Mouse (Mus musculus): ENCODE data around the gene Mtss1l. TPM values are rescaled to one million over a fixed set of nuclear protein-coding genes. Genes with fewer than 3 reads are reported as not detected.

Mtss1l gene
- total and polyA plus RNA-seq, 3 experiments: 38.8 to 39.7 (median 39.6) TPM

DNA sequence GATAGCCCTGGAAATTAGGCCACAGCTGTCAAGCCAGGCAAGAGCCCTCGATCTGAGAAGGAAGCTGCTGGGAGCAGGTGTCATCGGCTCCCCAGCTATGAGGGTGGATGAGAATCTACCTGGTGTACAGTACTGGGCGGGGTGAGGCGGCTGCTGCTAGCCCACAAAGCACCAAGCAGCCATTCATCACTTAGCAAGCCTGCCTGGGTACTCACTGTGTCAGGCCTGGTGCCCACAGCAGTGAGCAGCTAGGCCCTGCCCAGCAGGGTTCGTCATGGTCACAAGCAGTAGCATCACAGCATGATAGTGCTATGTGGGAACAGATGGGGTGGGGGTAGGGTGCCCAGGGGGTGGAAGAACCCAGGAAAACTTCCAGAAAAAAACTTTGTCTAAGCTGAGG, 25.8 kb upstream of the Mtss1l start:
- 90% methylated on average over 5 of the region's 5 CpGs for WGBS
- DNase-seq: no peak
- intact Hi-C loops (cut with DNase I): no loop called here
- TF ChIP-seq EP300 (IDR thresholded peaks at IDR 0.05; ENCODE audit: insufficient read depth, low read depth, low read length) (no peak), POLR2A (IDR thresholded peaks at IDR 0.05; ENCODE audit: insufficient read depth, low read depth, low read length) (no peak), CTCF (IDR thresholded peaks at IDR 0.05) (no peak)
- no peak overlapping the region for H3K9ac ChIP-seq (ENCODE audit: low read depth, low read length)
- no peaks in the 10 kb centered on the region for H3K79me2 ChIP-seq (replicated peaks; ENCODE audit: control insufficient read depth, insufficient read depth, low read length)
- H3K4me1 ChIP-seq (ENCODE audit: control insufficient read depth, insufficient read depth, low read length): peaks cover 1% of the 10 kb centered on the region; the same call in 1 of the 2 replicates
- H3K4me3 ChIP-seq: no peak overlapping the region
- H3K36me3 ChIP-seq (ENCODE audit: control insufficient read depth, insufficient read depth, low read length): no peaks in the 10 kb centered on the region
- no peaks in the 10 kb centered on the region for H3K27me3 ChIP-seq (ENCODE audit: control insufficient read depth, insufficient read depth, low read length)
- no peak overlapping the region for H3K27ac ChIP-seq

DNA sequence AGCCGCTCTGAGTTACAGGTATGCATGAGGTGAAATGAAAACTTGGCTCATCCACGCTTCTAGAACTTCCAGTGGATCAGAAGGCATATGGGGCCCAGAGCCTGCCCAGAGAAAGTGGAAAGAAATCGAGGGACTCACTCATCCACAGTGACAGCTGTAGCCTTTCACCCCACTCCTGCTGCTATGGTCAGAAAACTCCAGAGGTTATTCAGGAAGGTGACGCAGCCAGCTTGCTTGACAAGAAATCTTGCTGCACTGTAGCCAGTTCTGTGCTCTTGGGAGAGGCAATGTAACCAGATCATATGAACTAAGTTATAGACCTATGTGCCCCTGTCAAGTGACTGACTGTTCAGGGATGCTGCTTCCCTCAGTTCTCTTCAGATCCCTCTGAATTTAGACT, 25.2 kb upstream of the Mtss1l start:
- no peak overlapping the region for H3K9ac ChIP-seq (ENCODE audit: low read depth, low read length)
- no peaks in the 10 kb centered on the region for H3K27me3 ChIP-seq (ENCODE audit: control insufficient read depth, insufficient read depth, low read length)
- DNase-seq: no peak
- no peak overlapping the region for H3K4me3 ChIP-seq
- no peak for TF ChIP-seq CTCF (IDR thresholded peaks at IDR 0.05)
- WGBS: 74% methylated on average over 4 of the region's 4 CpGs
- H3K79me2 ChIP-seq (replicated peaks; ENCODE audit: control insufficient read depth, insufficient read depth, low read length): no peaks in the 10 kb centered on the region
- peaks cover 1% of the 10 kb centered on the region; the same call in 1 of the 2 replicates for H3K4me1 ChIP-seq (ENCODE audit: control insufficient read depth, insufficient read depth, low read length)
- intact Hi-C loops (cut with DNase I): no loop called here
- no peak overlapping the region for H3K27ac ChIP-seq
- no peaks in the 10 kb centered on the region for H3K36me3 ChIP-seq (ENCODE audit: control insufficient read depth, insufficient read depth, low read length)

DNA sequence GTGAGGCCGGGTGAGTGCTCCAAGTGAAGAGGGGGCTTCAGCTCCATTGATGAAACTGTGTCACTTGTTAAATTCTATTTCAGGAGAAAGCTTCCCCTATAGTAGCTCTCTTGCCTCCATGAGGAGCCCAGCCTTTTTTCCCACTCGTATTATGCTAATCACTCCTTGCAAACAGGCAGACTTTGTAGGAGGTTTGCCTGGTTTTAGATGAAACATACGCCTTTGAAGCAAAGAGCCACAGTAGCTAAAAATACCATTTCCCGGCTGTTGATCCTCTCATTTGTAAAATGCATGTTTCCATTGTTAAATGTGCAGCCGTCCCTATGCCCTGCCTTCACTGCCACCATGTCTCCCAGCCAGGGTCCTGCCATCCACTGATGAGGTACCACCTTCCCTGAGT, 23.7 kb upstream of the Mtss1l start:
- intact Hi-C loops (cut with DNase I): no loop called here

DNA sequence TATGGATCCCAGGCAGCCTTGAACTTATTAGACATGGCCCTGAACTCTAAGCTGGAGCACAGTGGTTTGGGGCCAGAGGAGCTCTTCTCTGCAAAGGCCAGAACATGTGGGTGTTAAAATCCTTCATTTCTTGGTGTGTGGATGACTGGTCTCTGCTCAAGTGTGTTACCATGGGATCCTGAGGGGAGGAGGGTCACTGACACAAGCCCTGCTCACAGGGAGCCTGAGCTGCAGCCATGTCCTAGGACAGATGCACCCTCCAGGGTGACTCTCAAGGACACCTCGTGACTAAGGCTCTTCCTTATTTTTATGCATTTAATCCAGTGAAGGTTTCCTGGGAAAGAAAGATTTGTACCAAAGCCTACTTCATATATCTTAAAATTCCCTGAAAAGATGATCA, 23.2 kb upstream of the Mtss1l start:
- Histone ChIP-seq H3K4me3 (no peak overlapping the region), H3K36me3 (ENCODE audit: control insufficient read depth, insufficient read depth, low read length) (no peaks in the 10 kb centered on the region), H3K27ac (no peak overlapping the region), H3K4me1 (ENCODE audit: control insufficient read depth, insufficient read depth, low read length) (peaks cover 1% of the 10 kb centered on the region; the same call in 1 of the 2 replicates), H3K79me2 (replicated peaks; ENCODE audit: control insufficient read depth, insufficient read depth, low read length) (no peaks in the 10 kb centered on the region), H3K9ac (ENCODE audit: low read depth, low read length) (no peak overlapping the region), H3K27me3 (ENCODE audit: control insufficient read depth, insufficient read depth, low read length) (no peaks in the 10 kb centered on the region)
- no peak for DNase-seq
- 61% methylated on average over 1 of the region's 1 CpGs for WGBS
- intact Hi-C loops (cut with DNase I): no loop called here
- TF ChIP-seq POLR2A (IDR thresholded peaks at IDR 0.05; ENCODE audit: insufficient read depth, low read depth, low read length) (no peak), EP300 (IDR thresholded peaks at IDR 0.05; ENCODE audit: insufficient read depth, low read depth, low read length) (no peak), CTCF (IDR thresholded peaks at IDR 0.05) (no peak)

More for the DNA sequence above, 23.7 kb upstream of the Mtss1l start:
- H3K79me2 ChIP-seq (replicated peaks; ENCODE audit: control insufficient read depth, insufficient read depth, low read length): no peaks in the 10 kb centered on the region
- DNase-seq: no peak
- no peaks in the 10 kb centered on the region for H3K27me3 ChIP-seq (ENCODE audit: control insufficient read depth, insufficient read depth, low read length)
- H3K4me3 ChIP-seq: no peak overlapping the region
- H3K9ac ChIP-seq (ENCODE audit: low read depth, low read length): no peak overlapping the region
- no peak overlapping the region for H3K27ac ChIP-seq
- 87% methylated on average over 5 of the region's 5 CpGs for WGBS
- no peak for TF ChIP-seq EP300 (IDR thresholded peaks at IDR 0.05; ENCODE audit: insufficient read depth, low read depth, low read length)
- peaks cover 1% of the 10 kb centered on the region; the same call in 1 of the 2 replicates for H3K4me1 ChIP-seq (ENCODE audit: control insufficient read depth, insufficient read depth, low read length)
- no peaks in the 10 kb centered on the region for H3K36me3 ChIP-seq (ENCODE audit: control insufficient read depth, insufficient read depth, low read length)

DNA sequence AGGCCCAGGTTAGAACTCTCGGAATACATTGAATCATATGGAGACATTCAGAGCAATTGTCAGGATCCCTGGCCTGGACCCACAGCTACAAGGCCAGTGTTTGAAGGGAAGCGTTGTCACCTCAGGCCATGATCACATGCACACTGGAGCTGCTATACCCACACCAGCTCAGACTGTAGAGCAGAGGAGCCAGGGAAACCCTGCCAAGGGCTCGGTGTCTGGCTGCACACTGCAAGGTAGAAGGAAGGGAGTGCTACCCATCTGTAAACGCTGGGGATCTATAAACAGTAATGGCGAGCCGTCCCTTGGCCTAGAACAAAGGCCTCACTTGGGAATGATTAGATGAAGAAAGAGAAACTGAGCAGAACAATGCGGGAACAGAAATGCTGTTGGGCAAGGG, 21.8 kb upstream of the Mtss1l start:
- no peak for DNase-seq
- Histone ChIP-seq H3K79me2 (replicated peaks; ENCODE audit: control insufficient read depth, insufficient read depth, low read length) (no peaks in the 10 kb centered on the region), H3K4me1 (ENCODE audit: control insufficient read depth, insufficient read depth, low read length) (peaks cover 6% of the 10 kb centered on the region), H3K9ac (ENCODE audit: low read depth, low read length) (no peak overlapping the region), H3K27me3 (ENCODE audit: control insufficient read depth, insufficient read depth, low read length) (no peaks in the 10 kb centered on the region), H3K36me3 (ENCODE audit: control insufficient read depth, insufficient read depth, low read length) (no peaks in the 10 kb centered on the region), H3K4me3 (no peak overlapping the region), H3K27ac (no peak overlapping the region)
- WGBS: 83% methylated on average over 7 of the region's 7 CpGs
- no peak for TF ChIP-seq POLR2A (IDR thresholded peaks at IDR 0.05; ENCODE audit: insufficient read depth, low read depth, low read length)
- TF ChIP-seq EP300 (IDR thresholded peaks at IDR 0.05; ENCODE audit: insufficient read depth, low read depth, low read length): no peak
- TF ChIP-seq CTCF (IDR thresholded peaks at IDR 0.05): no peak
- intact Hi-C loops (cut with DNase I): no loop called here

DNA sequence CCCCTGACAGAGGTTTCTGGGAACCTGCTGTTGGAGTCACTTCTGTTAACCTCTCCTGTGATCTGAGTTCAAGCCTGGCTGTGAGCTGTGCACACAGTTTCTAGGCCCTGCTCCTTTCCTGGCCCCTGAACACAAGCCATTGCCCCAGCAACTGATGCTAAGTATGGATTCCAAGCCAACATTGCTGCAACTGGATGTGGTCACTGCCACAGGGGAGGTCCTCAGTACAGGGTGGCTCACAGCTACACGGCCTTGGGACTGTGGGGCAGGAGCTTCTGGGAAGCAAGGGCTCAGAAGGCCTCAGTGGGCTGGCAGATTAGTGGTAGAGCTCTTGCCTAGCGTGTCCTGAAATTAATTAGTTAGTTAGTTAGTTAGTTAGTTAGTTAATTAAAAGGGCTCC, 20.7 kb upstream of the Mtss1l start:
- Histone ChIP-seq H3K27me3 (ENCODE audit: control insufficient read depth, insufficient read depth, low read length) (no peaks in the 10 kb centered on the region), H3K36me3 (ENCODE audit: control insufficient read depth, insufficient read depth, low read length) (no peaks in the 10 kb centered on the region), H3K9ac (ENCODE audit: low read depth, low read length) (no peak overlapping the region), H3K4me1 (ENCODE audit: control insufficient read depth, insufficient read depth, low read length) (peaks cover 6% of the 10 kb centered on the region), H3K27ac (no peak overlapping the region), H3K4me3 (no peak overlapping the region), H3K79me2 (replicated peaks; ENCODE audit: control insufficient read depth, insufficient read depth, low read length) (no peaks in the 10 kb centered on the region)
- 85% methylated on average over 2 of the region's 2 CpGs for WGBS
- intact Hi-C loops (cut with DNase I): no loop called here
- no peak for TF ChIP-seq EP300 (IDR thresholded peaks at IDR 0.05; ENCODE audit: insufficient read depth, low read depth, low read length)
- TF ChIP-seq POLR2A (IDR thresholded peaks at IDR 0.05; ENCODE audit: insufficient read depth, low read depth, low read length): no peak
- no peak for TF ChIP-seq CTCF (IDR thresholded peaks at IDR 0.05)
- DNase-seq: peak in 1 of 2 experiments; percentile 24

Data from heart, adult 2 months (tissue).